Mouse (Mus musculus): ENCODE data around the gene Eps8. TPM values are rescaled to one million over a fixed set of nuclear protein-coding genes. Genes with fewer than 3 reads are reported as not detected.

Gene Eps8
- total RNA-seq, 1 experiment = 17.0 TPM

GRCm38 (mm10) chr6:137514872-137515271, 139.8 kb downstream of the Eps8 start:
- no peak overlapping the region for H3K4me3 ChIP-seq (ENCODE audit: insufficient read depth in 1 of 2, low read depth in 1 of 2, low read length in 2 of 2, poor library complexity in 1 of 2, severe bottlenecking in 1 of 2)
- DNase-seq (ENCODE audit: low read depth, low spot score) = no peak
- no peak overlapping the region for H3K9ac ChIP-seq (ENCODE audit: insufficient read depth, low read depth, low read length, poor library complexity, severe bottlenecking)
- H3K27ac ChIP-seq (ENCODE audit: insufficient read depth, low read depth, low read length, poor library complexity, severe bottlenecking) = no peak overlapping the region
- in situ Hi-C loops (cut with MboI; ENCODE audit: low sequenced_read_pairs in 2 of 2, unreplicated experiment in 2 of 2) = no loop called here
- H3K4me1 ChIP-seq (ENCODE audit: control insufficient read depth in 2 of 2, insufficient read depth in 2 of 2, low read length in 2 of 2, poor library complexity in 1 of 2) = peaks cover 0 to under 1% of the 10 kb centered on the region in 2 experiments; a peak in 2 of 4 replicates
- no peaks in the 10 kb centered on the region for H3K9me3 ChIP-seq (ENCODE audit: control insufficient read depth, insufficient read depth, low read depth, low read length)
- H3K36me3 ChIP-seq (ENCODE audit: control insufficient read depth, insufficient read depth, low read length, poor library complexity, severe bottlenecking) = peaks cover 5% of the 10 kb centered on the region
- no peak for TF ChIP-seq ZC3H11A (IDR thresholded peaks at IDR 0.05; ENCODE audit: borderline replicate concordance, low read depth, low read length)
- TF ChIP-seq CHD2 (IDR thresholded peaks at IDR 0.05; ENCODE audit: low read depth, low read length) = no peak
- TF ChIP-seq HCFC1 (IDR thresholded peaks at IDR 0.05; ENCODE audit: borderline replicate concordance, insufficient read depth, low read length) = no peak
- TF ChIP-seq ZNF384 (IDR thresholded peaks at IDR 0.05; ENCODE audit: low read depth, low read length) = no peak
- no peak for TF ChIP-seq MAFK (IDR thresholded peaks at IDR 0.05; ENCODE audit: insufficient read depth, low read depth, low read length)

- H3K36me3 ChIP-seq (ENCODE audit: control insufficient read depth, insufficient read depth, low read length, poor library complexity, severe bottlenecking) = peaks cover 5% of the 10 kb centered on the region
- H3K9ac ChIP-seq (ENCODE audit: insufficient read depth, low read depth, low read length, poor library complexity, severe bottlenecking) = no peak overlapping the region
- H3K9me3 ChIP-seq (ENCODE audit: control insufficient read depth, insufficient read depth, low read depth, low read length) = no peaks in the 10 kb centered on the region
- H3K4me3 ChIP-seq (ENCODE audit: insufficient read depth in 1 of 2, low read depth in 1 of 2, low read length in 2 of 2, poor library complexity in 1 of 2, severe bottlenecking in 1 of 2) = no peak overlapping the region
- DNase-seq (ENCODE audit: low read depth, low spot score) = no peak
- no peak overlapping the region for H3K27ac ChIP-seq (ENCODE audit: insufficient read depth, low read depth, low read length, poor library complexity, severe bottlenecking)
- TF ChIP-seq MAFK (IDR thresholded peaks at IDR 0.05; ENCODE audit: insufficient read depth, low read depth, low read length) (no peak), CHD2 (IDR thresholded peaks at IDR 0.05; ENCODE audit: low read depth, low read length) (no peak), ZNF384 (IDR thresholded peaks at IDR 0.05; ENCODE audit: low read depth, low read length) (no peak), ZC3H11A (IDR thresholded peaks at IDR 0.05; ENCODE audit: borderline replicate concordance, low read depth, low read length) (no peak), HCFC1 (IDR thresholded peaks at IDR 0.05; ENCODE audit: borderline replicate concordance, insufficient read depth, low read length) (no peak)
- in situ Hi-C loops (cut with MboI; ENCODE audit: low sequenced_read_pairs in 2 of 2, unreplicated experiment in 2 of 2) = no loop called here
- peaks cover 1 to 2% of the 10 kb centered on the region in 2 experiments; a peak in 2 of 4 replicates for H3K4me1 ChIP-seq (ENCODE audit: control insufficient read depth in 2 of 2, insufficient read depth in 2 of 2, low read length in 2 of 2, poor library complexity in 1 of 2)
These were observed 141.9 kb downstream of the Eps8 start for GRCm38 (mm10) chr6:137512753-137513152.

GRCm38 (mm10) chr6:137509341-137510045, 145.2 kb downstream of the Eps8 start:
- Histone ChIP-seq H3K36me3 (ENCODE audit: control insufficient read depth, insufficient read depth, low read length, poor library complexity, severe bottlenecking) (peaks cover 5% of the 10 kb centered on the region; the same call in 1 of the 2 replicates), H3K9ac (ENCODE audit: insufficient read depth, low read depth, low read length, poor library complexity, severe bottlenecking) (no peak overlapping the region), H3K4me3 (ENCODE audit: insufficient read depth in 1 of 2, low read depth in 1 of 2, low read length in 2 of 2, poor library complexity in 1 of 2, severe bottlenecking in 1 of 2) (no peak overlapping the region), H3K9me3 (ENCODE audit: control insufficient read depth, insufficient read depth, low read depth, low read length) (no peaks in the 10 kb centered on the region), H3K27ac (ENCODE audit: insufficient read depth, low read depth, low read length, poor library complexity, severe bottlenecking) (no peak overlapping the region), H3K4me1 (ENCODE audit: control insufficient read depth in 2 of 2, insufficient read depth in 2 of 2, low read length in 2 of 2, poor library complexity in 1 of 2) (peaks cover 1 to 5% of the 10 kb centered on the region in 2 experiments; a peak in 3 of 4 replicates)
- in situ Hi-C loops (cut with MboI; ENCODE audit: low sequenced_read_pairs in 2 of 2, unreplicated experiment in 2 of 2) = no loop called here
- no peak for DNase-seq (ENCODE audit: low read depth, low spot score)
- TF ChIP-seq ZC3H11A (IDR thresholded peaks at IDR 0.05; ENCODE audit: borderline replicate concordance, low read depth, low read length) (no peak), MAFK (IDR thresholded peaks at IDR 0.05; ENCODE audit: insufficient read depth, low read depth, low read length) (no peak), HCFC1 (IDR thresholded peaks at IDR 0.05; ENCODE audit: borderline replicate concordance, insufficient read depth, low read length) (no peak), CHD2 (IDR thresholded peaks at IDR 0.05; ENCODE audit: low read depth, low read length) (no peak), ZNF384 (IDR thresholded peaks at IDR 0.05; ENCODE audit: low read depth, low read length) (no peak)

- no peak for TF ChIP-seq ZNF384 (IDR thresholded peaks at IDR 0.05; ENCODE audit: low read depth, low read length)
- no peak for TF ChIP-seq ZC3H11A (IDR thresholded peaks at IDR 0.05; ENCODE audit: borderline replicate concordance, low read depth, low read length)
- TF ChIP-seq HCFC1 (IDR thresholded peaks at IDR 0.05; ENCODE audit: borderline replicate concordance, insufficient read depth, low read length) = no peak
- TF ChIP-seq CHD2 (IDR thresholded peaks at IDR 0.05; ENCODE audit: low read depth, low read length) = no peak
- no peak for TF ChIP-seq MAFK (IDR thresholded peaks at IDR 0.05; ENCODE audit: insufficient read depth, low read depth, low read length)
- in situ Hi-C loops (cut with MboI; ENCODE audit: low sequenced_read_pairs in 2 of 2, unreplicated experiment in 2 of 2) = no loop called here
- H3K36me3 ChIP-seq (ENCODE audit: control insufficient read depth, insufficient read depth, low read length, poor library complexity, severe bottlenecking) = peaks cover 5% of the 10 kb centered on the region; the same call in 1 of the 2 replicates
- no peak overlapping the region for H3K27ac ChIP-seq (ENCODE audit: insufficient read depth, low read depth, low read length, poor library complexity, severe bottlenecking)
- no peak for DNase-seq (ENCODE audit: low read depth, low spot score)
- no peak overlapping the region for H3K9ac ChIP-seq (ENCODE audit: insufficient read depth, low read depth, low read length, poor library complexity, severe bottlenecking)
- H3K9me3 ChIP-seq (ENCODE audit: control insufficient read depth, insufficient read depth, low read depth, low read length) = no peaks in the 10 kb centered on the region
- H3K4me1 ChIP-seq (ENCODE audit: control insufficient read depth in 2 of 2, insufficient read depth in 2 of 2, low read length in 2 of 2, poor library complexity in 1 of 2) = peaks cover 1 to 5% of the 10 kb centered on the region in 2 experiments; a peak in 3 of 4 replicates
- H3K4me3 ChIP-seq (ENCODE audit: insufficient read depth in 1 of 2, low read depth in 1 of 2, low read length in 2 of 2, poor library complexity in 1 of 2, severe bottlenecking in 1 of 2) = no peak overlapping the region
These were observed 145.7 kb downstream of the Eps8 start for GRCm38 (mm10) chr6:137508936-137509335.

All from ES-E14 (cell line).